Comparison of ENCODE assay signal across 16 mouse cellular contexts in genomic region chr5:26894346-26894745, GRCm38 (mm10).
DNase-seq lines count a peak whose midpoint lies in the region; ATAC-seq and TF ChIP-seq lines count a peak whose summit lies in the region.
"Had no signal": no experiment of that assay in that cellular context is flagged by ENCODE, and none has a peak within 500 bp of the region (broad histone marks: within the 10 kb centered on the region; RNA-seq: fewer than 3 reads in every experiment).

No protein-coding gene starts in this region.

- H3K36me3 ChIP-seq in hindbrain, embryonic 11.5 days (ENCODE audit: control insufficient read depth, insufficient read depth, low read length): no peaks in the 10 kb centered on the region
- no peaks in the 10 kb centered on the region for H3K36me3 ChIP-seq in hindbrain, embryonic 14.5 days (replicated peaks; ENCODE audit: control insufficient read depth, insufficient read depth)
- H3K36me3 ChIP-seq in ES-E14 (ENCODE audit: control insufficient read depth, insufficient read depth, low read length, poor library complexity, severe bottlenecking): no peaks in the 10 kb centered on the region
- H3K36me3 ChIP-seq in limb, embryonic 11.5 days (ENCODE audit: control insufficient read depth, insufficient read depth, low read length): no peaks in the 10 kb centered on the region
- H3K36me3 ChIP-seq in heart, embryonic 10.5 days: no peaks in the 10 kb centered on the region
- H3K36me3 ChIP-seq: embryonic facial prominence, embryonic 15.5 days; heart, embryonic 15.5 days had no signal

- H3K4me1 ChIP-seq in hindbrain, embryonic 11.5 days (replicated peaks; ENCODE audit: control insufficient read depth, insufficient read depth, low read length): no peaks in the 10 kb centered on the region
- H3K4me1 ChIP-seq in hindbrain, embryonic 14.5 days (replicated peaks; ENCODE audit: control insufficient read depth, insufficient read depth, low read length): no peaks in the 10 kb centered on the region
- peaks cover 0 to 1% of the 10 kb centered on the region in 2 experiments; a peak in 1 of 4 replicates for H3K4me1 ChIP-seq in ES-E14 (ENCODE audit: control insufficient read depth in 2 of 2, insufficient read depth in 2 of 2, low read length in 2 of 2, poor library complexity in 1 of 2)
- no peaks in the 10 kb centered on the region for H3K4me1 ChIP-seq in limb, embryonic 11.5 days (ENCODE audit: control insufficient read depth, insufficient read depth, low read length)
- H3K4me1 ChIP-seq in heart, embryonic 10.5 days: no peaks in the 10 kb centered on the region
- H3K4me1 ChIP-seq: embryonic facial prominence, embryonic 15.5 days; heart, embryonic 15.5 days had no signal

- DNase-seq in hindbrain, embryonic 11.5 days (ENCODE audit: low spot score): peak; percentile 27
- DNase-seq in hindbrain, embryonic 14.5 days (ENCODE audit: low spot score): no peak
- peak; percentile 25 for DNase-seq in ES-E14 (ENCODE audit: low read depth, low spot score)
- peak; percentile 39 for DNase-seq in NIH3T3 (ENCODE audit: low read depth)
- peak; percentile 67 for DNase-seq in limb, embryonic 11.5 days (ENCODE audit: low spot score)
- no peak for DNase-seq in heart, embryonic 10.5 days (ENCODE audit: low spot score)
- DNase-seq: cerebellum, adult 2 months; gastrocnemius, postnatal 36 days; lung, postnatal 14 days; thymus, postnatal 4 days had no signal

- H3K4me2 ChIP-seq in hindbrain, embryonic 11.5 days (replicated peaks; ENCODE audit: low read depth, low read length): no peak overlapping the region
- no peak overlapping the region for H3K4me2 ChIP-seq in hindbrain, embryonic 14.5 days (replicated peaks)
- no peak overlapping the region for H3K4me2 ChIP-seq in limb, embryonic 11.5 days (ENCODE audit: low read depth, severe bottlenecking)
- H3K4me2 ChIP-seq: embryonic facial prominence, embryonic 15.5 days; heart, embryonic 15.5 days; liver, embryonic 11.5 days had no signal

- H3K27me3 ChIP-seq in hindbrain, embryonic 11.5 days (ENCODE audit: control insufficient read depth, insufficient read depth, low read length): no peaks in the 10 kb centered on the region
- no peaks in the 10 kb centered on the region for H3K27me3 ChIP-seq in hindbrain, embryonic 14.5 days (ENCODE audit: control insufficient read depth, insufficient read depth, low read length)
- no peaks in the 10 kb centered on the region for H3K27me3 ChIP-seq in limb, embryonic 11.5 days (ENCODE audit: control insufficient read depth, insufficient read depth, low read length)
- H3K27me3 ChIP-seq in heart, embryonic 10.5 days (ENCODE audit: insufficient read depth, poor library complexity, severe bottlenecking): no peaks in the 10 kb centered on the region
- H3K27me3 ChIP-seq: CH12.LX; embryonic facial prominence, embryonic 15.5 days; heart, embryonic 15.5 days had no signal

- no peak overlapping the region for H3K9ac ChIP-seq in hindbrain, embryonic 11.5 days (ENCODE audit: low read depth, low read length)
- no peak overlapping the region for H3K9ac ChIP-seq in hindbrain, embryonic 14.5 days
- no peak overlapping the region for H3K9ac ChIP-seq in ES-E14 (ENCODE audit: insufficient read depth, low read depth, low read length, poor library complexity, severe bottlenecking)
- no peak overlapping the region for H3K9ac ChIP-seq in limb, embryonic 11.5 days (ENCODE audit: low read length)
- H3K9ac ChIP-seq: embryonic facial prominence, embryonic 15.5 days; heart, embryonic 15.5 days had no signal

- H3K9me3 ChIP-seq in hindbrain, embryonic 11.5 days (ENCODE audit: control insufficient read depth, low read length): no peaks in the 10 kb centered on the region
- no peaks in the 10 kb centered on the region for H3K9me3 ChIP-seq in hindbrain, embryonic 14.5 days (ENCODE audit: control insufficient read depth, low read length)
- no peaks in the 10 kb centered on the region for H3K9me3 ChIP-seq in ES-E14 (ENCODE audit: control insufficient read depth, insufficient read depth, low read depth, low read length)
- H3K9me3 ChIP-seq in limb, embryonic 11.5 days (ENCODE audit: control insufficient read depth, low read length): no peaks in the 10 kb centered on the region
- H3K9me3 ChIP-seq in heart, embryonic 10.5 days: no peaks in the 10 kb centered on the region
- H3K9me3 ChIP-seq: embryonic facial prominence, embryonic 15.5 days; heart, embryonic 15.5 days had no signal

- H3K4me3 ChIP-seq in hindbrain, embryonic 11.5 days (ENCODE audit: low read depth, low read length): no peak overlapping the region
- no peak overlapping the region for H3K4me3 ChIP-seq in hindbrain, embryonic 14.5 days (replicated peaks; ENCODE audit: low read length)
- H3K4me3 ChIP-seq in ES-E14 (ENCODE audit: insufficient read depth in 1 of 2, low read depth in 1 of 2, low read length in 2 of 2, poor library complexity in 1 of 2, severe bottlenecking in 1 of 2): no peak overlapping the region
- no peak overlapping the region for H3K4me3 ChIP-seq in limb, embryonic 11.5 days (ENCODE audit: low read depth, low read length)
- no peak overlapping the region for H3K4me3 ChIP-seq in heart, embryonic 10.5 days
- H3K4me3 ChIP-seq: embryonic facial prominence, embryonic 15.5 days; heart, embryonic 15.5 days had no signal

- ATAC-seq in hindbrain, embryonic 11.5 days (ENCODE audit: low FRiP score): no peak
- ATAC-seq in hindbrain, embryonic 14.5 days (ENCODE audit: low FRiP score): no peak
- ATAC-seq in limb, embryonic 11.5 days (ENCODE audit: insufficient number of reproducible peaks, low FRiP score, low TSS enrichment, low read depth): no peak
- no peak for ATAC-seq in granulocyte monocyte progenitor cell, adult 5-6 weeks (replicated peaks; ENCODE audit: poor library complexity, severe bottlenecking)
- ATAC-seq: forebrain, embryonic 16.5 days had no signal

- no peak overlapping the region for H3K27ac ChIP-seq in hindbrain, embryonic 11.5 days (ENCODE audit: low read depth, low read length)
- H3K27ac ChIP-seq in hindbrain, embryonic 14.5 days: no peak overlapping the region
- H3K27ac ChIP-seq in ES-E14 (ENCODE audit: insufficient read depth, low read depth, low read length, poor library complexity, severe bottlenecking): no peak overlapping the region
- H3K27ac ChIP-seq in limb, embryonic 11.5 days (replicated peaks; ENCODE audit: low read depth, low read length): no peak overlapping the region
- H3K27ac ChIP-seq in heart, embryonic 10.5 days: no peak overlapping the region
- H3K27ac ChIP-seq: embryonic facial prominence, embryonic 15.5 days; heart, embryonic 15.5 days had no signal

- 24% methylated on average over 3 of the region's 3 CpGs for WGBS in hindbrain, embryonic 11.5 days
- 29% methylated on average over 3 of the region's 3 CpGs for WGBS in hindbrain, embryonic 14.5 days
- WGBS in limb, embryonic 11.5 days: 21% methylated on average over 3 of the region's 3 CpGs
- 22% methylated on average over 3 of the region's 3 CpGs for WGBS in heart, embryonic 10.5 days

- in situ Hi-C loops in ES-E14 (cut with MboI; ENCODE audit: low sequenced_read_pairs in 2 of 2, unreplicated experiment in 2 of 2): no loop called here

TF ChIP-seq in ES-E14, 5 proteins besides CTCF, POLR2A, EP300 and RAD21:
- TF ChIP-seq CHD2 (IDR thresholded peaks at IDR 0.05; ENCODE audit: low read depth, low read length): no peak
- TF ChIP-seq MAFK (IDR thresholded peaks at IDR 0.05; ENCODE audit: insufficient read depth, low read depth, low read length): no peak

Comparison
In these comparisons a context has a peak if more than half of its experiments do, and no peak if none do; other contexts are left out.
1. DNase-seq: peak in hindbrain, embryonic 11.5 days (single experiment), ES-E14 (single experiment), NIH3T3 (single experiment) and limb, embryonic 11.5 days (single experiment); none in hindbrain, embryonic 14.5 days (single experiment) and heart, embryonic 10.5 days (single experiment).